Mouse (Mus musculus) liver, embryonic 14.5 days (tissue): ENCODE data around the gene Tacc2. TPM values are rescaled to one million over a fixed set of nuclear protein-coding genes. Genes with fewer than 3 reads are reported as not detected.

Experiments used
- ATAC-seq: fragments of 200-750 bp; cut with Nextera tagmentation; 2 replicates; pipeline ENCODE4 v1.8.0; 2017; ENCODE audit warnings: moderate number of reproducible peaks, mild to moderate bottlenecking, moderate library complexity; ENCODE audit not compliant: insufficient read depth
- DNase-seq, 3 experiments: peaks; one replicate each; pipeline ENCODE4 v3.0.0-alpha.2; 2012 to 2013; ENCODE audit warnings: low read depth in 3 of 3, low spot score in 3 of 3
- H3K27ac ChIP-seq: fragments of 300-500 bp; sonication (generic); 2 replicates; pipeline ENCODE4 v1.5.1; 2014; ENCODE audit warnings: moderate library complexity, mild to moderate bottlenecking, control low read depth, inconsistent platforms
- H3K27me3 ChIP-seq: fragments of 300-500 bp; sonication (generic); 2 replicates; pipeline ENCODE4 v1.6.1; 2014; ENCODE audit warnings: mild to moderate bottlenecking, low read length, moderate library complexity; ENCODE audit not compliant: control insufficient read depth, insufficient read depth
- H3K36me3 ChIP-seq: fragments of 300-500 bp; sonication (generic); replicated peaks from 2 replicates; pipeline ENCODE4 v1.6.1; 2014; ENCODE audit warnings: low read depth; ENCODE audit not compliant: control insufficient read depth, insufficient read depth
- H3K4me1 ChIP-seq, 2 experiments: fragments of 200-500 bp in 1 of 2; fragments of 300-500 bp in 1 of 2; sonication (generic) in 1 of 2; replicated peaks; 2 replicates each; pipeline ENCODE4 v1.6.1; 2012 to 2014; ENCODE audit warnings: antibody characterized with exemption in 1 of 2, inconsistent platforms in 1 of 2, low read length in 1 of 2; ENCODE audit not compliant: control insufficient read depth in 2 of 2, insufficient read depth in 2 of 2
- H3K4me2 ChIP-seq: fragments of 300-500 bp; sonication (generic); 2 replicates; pipeline ENCODE4 v1.6.1; 2014; ENCODE audit warnings: low read depth, mild to moderate bottlenecking, control low read depth, moderate library complexity
- H3K4me3 ChIP-seq, 2 experiments: fragments of 200-500 bp in 1 of 2; fragments of 300-500 bp in 1 of 2; sonication (generic) in 1 of 2; 2 replicates each; pipeline ENCODE4 v1.5.1; 2012 to 2014; ENCODE audit warnings: low read depth in 2 of 2, low read length in 2 of 2, mild to moderate bottlenecking in 2 of 2, control low read depth in 1 of 2, inconsistent platforms in 1 of 2, moderate library complexity in 1 of 2; ENCODE audit not compliant: insufficient read depth in 1 of 2
- H3K9ac ChIP-seq: fragments of 300-500 bp; sonication (generic); replicated peaks from 2 replicates; pipeline ENCODE4 v1.6.1; 2014; ENCODE audit warnings: mild to moderate bottlenecking, control low read depth, moderate library complexity
- H3K9me3 ChIP-seq: fragments of 300-500 bp; sonication (generic); 2 replicates; pipeline ENCODE4 v1.6.1; 2016; ENCODE audit warnings: low read length, mixed read lengths; ENCODE audit not compliant: control insufficient read depth
- CTCF ChIP-seq: IDR thresholded peaks from 2 replicates; pipeline ENCODE4 v1.5.1; 2016; ENCODE audit warnings: antibody characterized with exemption, low read depth, control low read depth
- EP300 ChIP-seq: IDR thresholded peaks from 2 replicates; pipeline ENCODE4 v1.6.1; 2016; ENCODE audit warnings: antibody characterized with exemption, low read depth
- WGBS: fragments of 180-500 bp; shearing (Covaris S2); extraction: QIAGEN DNeasy Blood & Tissue Kit; methylation state at CpG from one replicate; pipeline ENCODE4 v1.1.7; 2014; ENCODE audit not compliant: insufficient replicate concordance; 5-methylcytosine and 5-hydroxymethylcytosine counted together
- polyA plus RNA-seq, 2 experiments: library from polyadenylated mRNA; depleted of rRNA in 1 of 2; stranded (reverse) in 1 of 2; unstranded in 1 of 2; fragments of >200 nt; fragmentation: Nextera tagmentation in 1 of 2; extraction: Ambion mirVana in 1 of 2; gene quantifications; 2 replicates each; pipeline versions ENCODE4 v1.2.1 to v1.2.3; 2012 to 2014

The Tacc2 gene
- polyA plus RNA-seq, 2 experiments: 2.0 to 2.4 TPM

DNA sequence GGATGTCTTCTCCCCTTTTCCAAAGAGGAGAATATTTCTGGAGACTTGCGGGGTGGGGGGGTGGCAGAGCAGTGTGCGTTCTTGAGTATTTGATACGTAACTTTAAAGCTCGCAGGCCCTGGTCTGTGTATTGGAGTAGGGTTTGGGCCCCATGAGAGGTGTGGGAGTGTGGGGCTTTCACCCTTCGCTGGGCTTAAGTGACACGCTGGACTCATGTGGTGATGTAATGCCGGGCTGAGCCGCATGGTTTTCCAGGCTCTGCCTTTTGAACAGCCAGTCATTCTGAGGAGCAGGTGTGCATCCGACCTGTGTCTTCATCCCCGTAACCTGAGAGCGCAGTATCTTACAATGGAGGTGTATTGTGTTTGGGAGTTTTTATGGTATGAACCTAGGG is 116.6 kb downstream of the Tacc2 start:
- ATAC-seq (no peak), DNase-seq (no peak)
- Histone ChIP-seq H3K4me2 (no peak overlapping the region), H3K4me3 (no peak overlapping the region), H3K4me1 (peaks cover 0 to 8% of the 10 kb centered on the region in 2 experiments; a peak in 2 of 4 replicates), H3K9me3 (no peaks in the 10 kb centered on the region), H3K27ac (no peak overlapping the region), H3K9ac (no peak overlapping the region), H3K36me3 (no peaks in the 10 kb centered on the region), H3K27me3 (peaks cover 6% of the 10 kb centered on the region)
- TF ChIP-seq CTCF (no peak), EP300 (no peak)
- 64% methylated on average over 11 of the region's 11 CpGs for WGBS

DNA sequence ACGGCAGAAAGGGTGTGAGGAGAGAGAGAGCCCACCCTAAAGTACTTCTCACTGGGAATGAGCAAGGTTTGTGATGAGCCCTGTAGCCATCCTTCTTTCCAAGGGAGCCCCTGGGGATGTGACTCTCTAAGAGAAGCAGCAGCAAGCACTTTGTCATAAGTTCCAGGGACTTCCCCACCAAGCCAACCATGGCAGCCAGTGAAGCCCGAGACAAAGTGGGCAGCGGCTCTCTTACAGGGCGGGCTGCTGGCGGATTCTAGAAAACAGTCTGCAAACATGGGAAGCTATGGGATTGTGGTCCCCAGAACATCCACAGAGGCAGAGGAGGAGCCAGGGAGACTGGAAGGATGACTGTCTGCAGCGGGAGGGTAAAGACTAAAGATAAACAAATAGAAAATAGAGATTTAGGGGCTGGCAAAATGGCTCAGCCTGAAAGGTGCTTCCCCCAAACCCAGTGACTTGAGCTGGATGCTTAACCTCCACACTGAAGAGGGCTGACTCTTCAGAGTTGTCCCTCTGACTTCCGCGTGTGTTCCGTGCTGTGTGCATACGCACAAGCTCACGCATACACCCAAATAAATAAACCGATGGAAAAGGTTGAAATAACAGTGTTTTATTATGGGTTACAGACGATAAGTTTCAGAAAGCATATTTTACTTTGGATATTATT is 118.6 kb downstream of the Tacc2 start:
- Histone ChIP-seq H3K36me3 (no peaks in the 10 kb centered on the region), H3K4me3 (no peak overlapping the region), H3K4me1 (0 out of 4 replicates have a peak, but pooled peaks cover 0 to 4% of the 10 kb centered on the region in 2 experiments), H3K9ac (no peak overlapping the region), H3K27me3 (peaks cover 6% of the 10 kb centered on the region), H3K27ac (no peak overlapping the region), H3K9me3 (no peaks in the 10 kb centered on the region), H3K4me2 (no peak overlapping the region)
- WGBS: 62% methylated on average over 13 of the region's 13 CpGs
- no peak for TF ChIP-seq CTCF
- no peak for TF ChIP-seq EP300
- ATAC-seq (no peak), DNase-seq (no peak)

DNA sequence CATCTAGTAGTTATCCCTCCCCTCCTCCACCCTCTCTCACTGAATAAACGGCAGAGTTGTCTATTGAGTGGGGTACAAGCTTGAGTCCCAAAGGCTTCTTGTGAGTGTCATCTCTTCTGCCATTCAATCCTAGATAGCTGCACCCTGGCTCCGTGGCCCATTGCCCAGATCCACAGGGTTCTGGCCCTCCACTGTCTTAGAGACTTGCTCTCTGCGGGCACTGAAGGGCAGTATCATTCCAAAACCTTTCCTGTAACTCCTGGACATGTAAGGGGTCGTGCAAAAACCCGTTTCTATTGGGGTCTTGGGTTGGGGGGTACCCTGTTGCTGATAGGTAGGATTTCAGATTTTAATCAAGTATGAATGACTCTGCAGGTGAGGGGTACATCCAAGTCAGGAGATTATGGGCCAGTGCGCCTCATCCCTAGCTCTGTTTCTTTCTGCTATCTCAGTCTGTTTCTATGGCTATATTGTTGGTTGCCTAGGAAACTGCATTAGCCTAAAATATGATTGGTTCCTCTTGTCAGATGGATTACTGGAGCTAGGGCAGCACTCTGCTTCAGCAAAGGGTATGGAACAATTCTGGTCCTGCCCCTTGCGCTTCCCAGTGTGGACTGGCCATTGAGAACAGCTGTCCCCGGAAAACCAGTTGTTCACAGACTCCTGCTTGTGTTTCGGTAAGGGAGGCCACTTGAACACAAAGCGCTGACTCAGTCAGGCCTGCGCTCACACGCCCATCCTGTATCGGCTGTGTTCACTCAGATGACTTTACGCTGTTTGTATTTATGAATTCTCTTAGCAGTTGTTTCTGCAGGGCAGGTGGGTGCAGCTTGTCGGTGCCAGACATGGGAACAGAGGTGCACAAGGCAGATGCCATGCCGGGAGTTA is 119.4 kb downstream of the Tacc2 start:
- 77% methylated on average over 16 of the region's 16 CpGs for WGBS
- peaks cover 6% of the 10 kb centered on the region for H3K27me3 ChIP-seq

GRCm38 (mm10) chr7:130698480-130698879 is 121.2 kb downstream of the Tacc2 start:
- ATAC-seq (no peak), DNase-seq (no peak)
- no peak overlapping the region for H3K4me2 ChIP-seq
- TF ChIP-seq EP300: no peak
- H3K9ac ChIP-seq: no peak overlapping the region
- H3K36me3 ChIP-seq: no peaks in the 10 kb centered on the region
- H3K4me1 ChIP-seq: 0 out of 4 replicates have a peak, but pooled peaks cover 0 to 4% of the 10 kb centered on the region in 2 experiments
- no peak overlapping the region for H3K27ac ChIP-seq
- no peak overlapping the region for H3K4me3 ChIP-seq
- H3K9me3 ChIP-seq: no peaks in the 10 kb centered on the region
- no peaks in the 10 kb centered on the region for H3K27me3 ChIP-seq

More for the DNA sequence above, 119.4 kb downstream of the Tacc2 start:
- Histone ChIP-seq H3K9ac (no peak overlapping the region), H3K4me3 (no peak overlapping the region), H3K9me3 (no peaks in the 10 kb centered on the region), H3K4me2 (no peak overlapping the region), H3K36me3 (no peaks in the 10 kb centered on the region), H3K4me1 (0 out of 4 replicates have a peak, but pooled peaks cover 0 to 4% of the 10 kb centered on the region in 2 experiments), H3K27ac (no peak overlapping the region)
- no peak for DNase-seq
- TF ChIP-seq EP300 (no peak), CTCF (no peak)
- ATAC-seq: no peak

- Histone ChIP-seq H3K4me3 (no peak overlapping the region), H3K27ac (no peak overlapping the region), H3K9ac (no peak overlapping the region), H3K36me3 (no peaks in the 10 kb centered on the region), H3K4me1 (no peaks in the 10 kb centered on the region), H3K27me3 (no peaks in the 10 kb centered on the region), H3K4me2 (no peak overlapping the region), H3K9me3 (no peaks in the 10 kb centered on the region)
- 44% methylated on average over 1 of the region's 1 CpGs for WGBS
- no peak for TF ChIP-seq EP300
- no peak for TF ChIP-seq CTCF
- ATAC-seq (no peak), DNase-seq (no peak)
Observed at GRCm38 (mm10) chr7:130701336-130701735, 124.1 kb downstream of the Tacc2 start.
